Mouse (Mus musculus) heart, embryonic 14.5 days (tissue): ENCODE measurements around the gene Rsph3b. TPM values are rescaled to one million over a fixed set of nuclear protein-coding genes. Genes with fewer than 3 reads are reported as not detected.
A peak's percentile ranks its signal among the peaks of the same experiment; 100 is the strongest.
"Not testable (repeated sequence)": the region's sequence is repeated elsewhere in the genome, so short reads cannot be mapped to it uniquely, and the experiment has no call there.

ENCODE experiments used
- ATAC-seq: fragments of 200-750 bp; cut with Nextera tagmentation; 2 replicates; pipeline ENCODE4 v1.8.0; 2017; ENCODE audit warnings: low read depth, moderate TSS enrichment; ENCODE audit not compliant: insufficient number of reproducible peaks, insufficient read depth, low FRiP score
- H3K27ac ChIP-seq, 2 experiments: fragments of 200-500 bp in 1 of 2; fragments of 300-500 bp in 1 of 2; sonication (generic) in 1 of 2; replicated peaks in 1 of 2; 2 replicates each; pipeline ENCODE4 v1.5.1; 2012 to 2014; ENCODE audit warnings: low read depth in 2 of 2, low read length in 2 of 2, control low read depth in 1 of 2, mild to moderate bottlenecking in 1 of 2, mixed read lengths in 1 of 2; ENCODE audit not compliant: control insufficient read depth in 1 of 2, insufficient read depth in 1 of 2
- H3K27me3 ChIP-seq: fragments of 300-500 bp; sonication (generic); 2 replicates; pipeline ENCODE4 v1.6.1; 2014; ENCODE audit warnings: mild to moderate bottlenecking, low read length, control low read depth; ENCODE audit not compliant: control insufficient read depth, insufficient read depth
- H3K36me3 ChIP-seq: fragments of 300-500 bp; sonication (generic); 2 replicates; pipeline ENCODE4 v1.6.1; 2014; ENCODE audit warnings: mild to moderate bottlenecking, control low read depth, low read length, mixed read lengths; ENCODE audit not compliant: control insufficient read depth, insufficient read depth
- H3K4me1 ChIP-seq, 2 experiments: fragments of 200-500 bp in 1 of 2; fragments of 300-500 bp in 1 of 2; sonication (generic) in 1 of 2; 2 replicates each; pipeline ENCODE4 v1.6.1; 2012 to 2014; ENCODE audit warnings: low read length in 2 of 2, control low read depth in 1 of 2, mixed read lengths in 1 of 2; ENCODE audit not compliant: control insufficient read depth in 2 of 2, insufficient read depth in 2 of 2
- H3K4me2 ChIP-seq: fragments of 300-500 bp; sonication (generic); 2 replicates; pipeline ENCODE4 v1.6.1; 2014; ENCODE audit warnings: mild to moderate bottlenecking, low read length
- H3K4me3 ChIP-seq, 2 experiments: fragments of 200-500 bp in 1 of 2; fragments of 300-500 bp in 1 of 2; sonication (generic) in 1 of 2; 2 replicates each; pipeline ENCODE4 v1.5.1; 2012 to 2014; ENCODE audit warnings: low read length in 2 of 2, mild to moderate bottlenecking in 2 of 2, control low read depth in 1 of 2, low read depth in 1 of 2, moderate library complexity in 1 of 2; ENCODE audit not compliant: control insufficient read depth in 1 of 2, insufficient read depth in 1 of 2
- H3K9ac ChIP-seq: fragments of 300-500 bp; sonication (generic); 2 replicates; pipeline ENCODE4 v1.6.1; 2014; ENCODE audit warnings: mild to moderate bottlenecking, low read length
- H3K9me3 ChIP-seq: fragments of 300-500 bp; sonication (generic); 2 replicates; pipeline ENCODE4 v1.6.1; 2016; ENCODE audit warnings: low read length, control low read depth; ENCODE audit not compliant: control insufficient read depth
- WGBS: fragments of 180-500 bp; shearing (Covaris S2); extraction: QIAGEN DNeasy Blood & Tissue Kit; methylation state at CpG from one replicate; pipeline ENCODE4 v1.1.7; 2014; 5-methylcytosine and 5-hydroxymethylcytosine counted together
- polyA plus RNA-seq: library from polyadenylated mRNA; unstranded; fragments of >200 nt; fragmentation: Nextera tagmentation; extraction: Ambion mirVana; gene quantifications from 2 replicates; pipeline ENCODE4 v1.2.1, GENCODE M21; 2014

The Rsph3b gene
- polyA plus RNA-seq, 1 experiment from 2014 or later: 79.7 TPM

- WGBS: under 1% methylated on average over 49 of the region's 68 CpGs
- H3K9me3 ChIP-seq: not testable (repeated sequence)
Observed at GRCm38 (mm10) chr17:6978287-6979248, 30.1 kb upstream of the Rsph3b start, which contains the start of gene Gm49721. Gm49721 (plus strand) TSS chr17:6978904.

DNA sequence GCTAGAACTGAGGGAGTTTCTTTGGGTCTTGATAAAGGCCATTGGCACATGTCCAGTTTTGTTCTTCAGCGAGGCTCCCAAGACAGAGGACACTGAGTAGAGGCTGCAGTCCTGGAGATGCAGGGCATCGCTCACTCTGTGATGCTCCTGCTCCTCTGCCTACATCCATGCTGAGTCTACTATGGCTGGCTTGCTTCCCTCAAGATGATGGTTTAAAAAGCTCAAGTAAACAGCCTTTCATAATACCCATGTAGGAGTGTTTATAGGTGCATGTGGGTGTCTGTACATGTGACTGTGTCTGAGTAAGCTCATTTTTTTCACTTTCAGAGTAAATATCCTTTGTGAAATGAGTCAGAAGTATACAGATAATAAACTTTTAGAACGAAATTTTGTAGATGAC is 26.5 kb upstream of the Rsph3b start:
- not testable (repeated sequence) for H3K27ac ChIP-seq, H3K4me3 ChIP-seq, H3K27me3 ChIP-seq, ATAC-seq, H3K4me2 ChIP-seq, H3K9ac ChIP-seq, H3K4me1 ChIP-seq, H3K9me3 ChIP-seq, H3K36me3 ChIP-seq
- 39% methylated on average over 3 of the region's 3 CpGs for WGBS

More at GRCm38 (mm10) chr17:6978287-6979248, 30.1 kb upstream of the Rsph3b start, which contains the start of gene Gm49721:
- H3K27me3 ChIP-seq, H3K4me1 ChIP-seq, H3K36me3 ChIP-seq: not testable (repeated sequence)
- peak within 1 kb of the TSS; percentile 52 to 68 for H3K4me3 ChIP-seq
- peak within 1 kb of the TSS; percentile 78 for H3K9ac ChIP-seq
- H3K4me2 ChIP-seq: peak within 1 kb of the TSS; percentile 57
- peak; percentile 98 for ATAC-seq
- peak within 1 kb of the TSS in 1 of 2 experiments; percentile 56; a peak in 2 of 4 replicates for H3K27ac ChIP-seq

GRCm38 (mm10) chr17:6972836-6973396 is 24.4 kb upstream of the Rsph3b start:
- H3K4me2 ChIP-seq, H3K36me3 ChIP-seq, H3K27ac ChIP-seq, ATAC-seq, H3K9ac ChIP-seq, H3K27me3 ChIP-seq, H3K4me3 ChIP-seq, H3K9me3 ChIP-seq, H3K4me1 ChIP-seq: not testable (repeated sequence)
- WGBS: 58% methylated on average over 4 of the region's 4 CpGs

DNA sequence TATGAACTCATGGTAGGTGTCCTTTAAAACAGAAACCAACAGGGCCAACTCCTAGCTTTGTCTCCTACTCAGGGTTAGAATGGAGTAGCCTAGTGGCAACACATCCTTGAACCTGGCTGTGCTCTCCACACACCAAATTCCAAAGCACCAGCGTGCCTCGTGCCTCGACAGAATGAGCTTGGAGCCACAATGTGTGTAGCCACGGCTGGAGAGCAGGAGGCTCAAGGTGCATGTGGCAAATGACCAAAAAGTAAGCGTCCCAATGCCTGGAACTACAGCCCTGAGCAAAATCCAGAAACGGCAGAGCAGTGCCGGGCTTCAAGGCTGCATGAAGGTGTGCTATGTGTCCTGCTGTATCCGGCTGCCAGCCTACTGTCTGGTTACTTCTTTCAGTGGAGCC is 22.8 kb upstream of the Rsph3b start:
- H3K27me3 ChIP-seq, H3K4me2 ChIP-seq, H3K36me3 ChIP-seq, H3K9me3 ChIP-seq, H3K27ac ChIP-seq, H3K4me1 ChIP-seq, H3K4me3 ChIP-seq, ATAC-seq, H3K9ac ChIP-seq: not testable (repeated sequence)
- 76% methylated on average over 8 of the region's 8 CpGs for WGBS

GRCm38 (mm10) chr17:6970334-6970733 is 21.9 kb upstream of the Rsph3b start, which contains the start of gene Rnaset2b:
Rnaset2b (plus strand) TSS chr17:6970634.
- not testable (repeated sequence) for H3K36me3 ChIP-seq, H3K9me3 ChIP-seq, H3K4me2 ChIP-seq, H3K4me1 ChIP-seq, H3K27ac ChIP-seq, H3K4me3 ChIP-seq, H3K9ac ChIP-seq, H3K27me3 ChIP-seq, ATAC-seq
- WGBS: no CpG with 5 or more reads among the region's 8 CpGs

DNA sequence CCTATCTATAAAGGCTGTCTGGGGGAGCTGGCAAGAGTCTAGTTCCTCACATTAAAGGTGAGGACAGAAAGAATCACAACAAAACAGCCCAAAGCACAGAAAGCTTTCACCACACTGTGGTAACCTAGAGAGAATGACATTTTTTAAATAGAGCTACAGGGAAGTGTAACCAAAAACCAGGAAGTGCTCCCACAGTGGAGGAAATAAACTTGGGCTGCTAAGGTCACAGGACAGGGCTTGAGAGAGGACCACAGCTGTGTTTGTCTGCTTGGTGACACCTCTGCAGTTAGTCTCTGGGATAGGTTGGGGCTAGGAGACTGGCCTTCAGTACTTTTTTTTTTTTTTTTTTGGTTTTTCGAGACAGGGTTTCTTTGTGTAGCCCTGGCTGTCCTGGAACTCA is 19.2 kb upstream of the Rsph3b start:
- not testable (repeated sequence) for H3K27me3 ChIP-seq, H3K36me3 ChIP-seq, H3K4me2 ChIP-seq, H3K9me3 ChIP-seq, H3K4me3 ChIP-seq, ATAC-seq, H3K9ac ChIP-seq, H3K4me1 ChIP-seq, H3K27ac ChIP-seq
- no CpG with 5 or more reads among the region's 1 CpGs for whole genome bisulfite sequencing

GRCm38 (mm10) chr17:6965364-6965763 is 16.9 kb upstream of the Rsph3b start:
- ATAC-seq, H3K9me3 ChIP-seq, H3K36me3 ChIP-seq, H3K9ac ChIP-seq, H3K27ac ChIP-seq, H3K4me1 ChIP-seq, H3K4me3 ChIP-seq, H3K4me2 ChIP-seq, H3K27me3 ChIP-seq: not testable (repeated sequence)
- 18% methylated on average over 5 of the region's 6 CpGs for WGBS
